Mouse (Mus musculus) spleen, adult 12 weeks (tissue): Measurements from ENCODE around the gene Plekha5.
"Not testable (repeated sequence)": the region's sequence is repeated elsewhere in the genome, so short reads cannot be mapped to it uniquely, and the experiment has no call there.

ENCODE experiments used
- DNase-seq: peaks from one replicate; pipeline ENCODE4 v3.0.0; 2022; ENCODE audit warnings: low spot score

The Plekha5 gene

GRCm38 (mm10) chr6:140578985-140579384 lies 155.1 kb downstream of the Plekha5 start:
- DNase-seq: not testable (repeated sequence)

- DNase-seq: no peak
These were observed 156.3 kb downstream of the Plekha5 start for GRCm38 (mm10) chr6:140580170-140580569.

GRCm38 (mm10) chr6:140586714-140587259 lies 162.9 kb downstream of the Plekha5 start:
- DNase-seq: no peak

GRCm38 (mm10) chr6:140591331-140591730 lies 167.5 kb downstream of the Plekha5 start:
- DNase-seq: no peak

GRCm38 (mm10) chr6:140592713-140593112 lies 168.9 kb downstream of the Plekha5 start:
- no peak for DNase-seq

- DNase-seq: no peak
These were observed 169.7 kb downstream of the Plekha5 start for GRCm38 (mm10) chr6:140593420-140594170.

GRCm38 (mm10) chr6:140595551-140595950 lies 171.7 kb downstream of the Plekha5 start:
- DNase-seq: not testable (repeated sequence)

- no peak for DNase-seq
These were observed 173.8 kb downstream of the Plekha5 start for GRCm38 (mm10) chr6:140597381-140598329.

GRCm38 (mm10) chr6:140598516-140598915 lies 174.7 kb downstream of the Plekha5 start:
- DNase-seq: no peak

- no peak for DNase-seq
These were observed 175.5 kb downstream of the Plekha5 start for GRCm38 (mm10) chr6:140599337-140599736.

- DNase-seq: not testable (repeated sequence)
These were observed 176.8 kb downstream of the Plekha5 start for GRCm38 (mm10) chr6:140600671-140601070.

- DNase-seq: no peak
These were observed 177.3 kb downstream of the Plekha5 start for GRCm38 (mm10) chr6:140601175-140601574.

GRCm38 (mm10) chr6:140603228-140603944 lies 179.5 kb downstream of the Plekha5 start:
- DNase-seq: no peak

GRCm38 (mm10) chr6:140605173-140605572 lies 181.3 kb downstream of the Plekha5 start:
- not testable (repeated sequence) for DNase-seq

- no peak for DNase-seq
These were observed 181.9 kb downstream of the Plekha5 start for GRCm38 (mm10) chr6:140605732-140606131.

GRCm38 (mm10) chr6:140606534-140606933 lies 182.7 kb downstream of the Plekha5 start:
- DNase-seq: no peak

- DNase-seq: no peak
These were observed 184.8 kb downstream of the Plekha5 start for GRCm38 (mm10) chr6:140608666-140609065.

- no peak for DNase-seq
These were observed 185.7 kb downstream of the Plekha5 start for GRCm38 (mm10) chr6:140609533-140609932.

GRCm38 (mm10) chr6:140610117-140610516 lies 186.3 kb downstream of the Plekha5 start:
- DNase-seq: no peak

- DNase-seq: no peak
These were observed 187.4 kb downstream of the Plekha5 start for GRCm38 (mm10) chr6:140611282-140611681.

GRCm38 (mm10) chr6:140611893-140612473 lies 188.1 kb downstream of the Plekha5 start:
- DNase-seq: no peak
